In the genomic region with DNA sequence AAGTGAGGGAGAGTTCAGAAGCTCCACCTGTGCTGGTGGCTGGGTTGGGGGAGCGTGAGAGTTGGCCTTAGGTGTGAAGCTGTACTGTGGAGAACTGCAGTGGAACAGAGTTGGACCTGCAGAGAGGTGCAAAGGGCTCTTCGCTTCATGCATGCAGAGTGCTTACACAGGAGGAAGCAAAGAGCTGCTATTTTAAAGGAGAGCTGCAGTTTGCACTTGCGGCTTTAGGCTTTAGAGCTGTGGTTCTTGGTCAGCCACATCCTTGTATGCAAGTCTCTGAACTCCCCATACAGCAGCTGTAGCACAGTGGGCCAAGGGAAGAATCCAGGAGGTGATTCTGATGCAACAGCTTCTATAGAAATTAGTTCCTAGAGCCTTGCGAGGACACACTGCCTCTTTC, we compare ENCODE assay signal across 22 mouse cellular contexts.
DNase-seq lines count a peak whose midpoint lies in the region; ATAC-seq lines count a peak whose summit lies in the region.
"Had no signal": no experiment of that assay in that cellular context is flagged by ENCODE, and none has a peak within 500 bp of the region (broad histone marks: within the 10 kb centered on the region; RNA-seq: fewer than 3 reads in every experiment).

No protein-coding gene starts in this region.

- no peak overlapping the region for H3K27ac ChIP-seq in hindbrain, embryonic 10.5 days
- H3K27ac ChIP-seq: hindbrain, embryonic 13.5 days; limb, embryonic 12.5 days; liver, embryonic 14.5 days; neural tube, embryonic 15.5 days; stomach, embryonic 15.5 days had no signal

- H3K9me3 ChIP-seq in hindbrain, embryonic 10.5 days = no peaks in the 10 kb centered on the region
- H3K9me3 ChIP-seq: hindbrain, embryonic 13.5 days; limb, embryonic 12.5 days; neural tube, embryonic 15.5 days; stomach, embryonic 15.5 days had no signal

- H3K4me1 ChIP-seq in hindbrain, embryonic 10.5 days (replicated peaks) = no peaks in the 10 kb centered on the region
- H3K4me1 ChIP-seq: hindbrain, embryonic 13.5 days; limb, embryonic 12.5 days; neural tube, embryonic 15.5 days; stomach, embryonic 15.5 days had no signal

- ATAC-seq in inflammation-experienced regulatory T-cells, adult 6 months = peak; percentile 36
- ATAC-seq: forebrain, embryonic 14.5 days; intestine, postnatal 0 days; lung, postnatal 0 days had no signal

- no peaks in the 10 kb centered on the region for H3K36me3 ChIP-seq in hindbrain, embryonic 10.5 days
- H3K36me3 ChIP-seq: hindbrain, embryonic 13.5 days; limb, embryonic 12.5 days; neural tube, embryonic 15.5 days; stomach, embryonic 15.5 days had no signal

- peak; percentile 19 to 23 for DNase-seq in spleen, postnatal 36 days (ENCODE audit: low spot score in 2 of 2)
- DNase-seq in spleen, adult 18-20 months = no peak
- DNase-seq in thymus, postnatal 0 days (ENCODE audit: low spot score) = peak; percentile 78
- no peak for DNase-seq in kidney, adult 8-10 months
- DNase-seq in hindbrain, embryonic 10.5 days (ENCODE audit: low spot score) = no peak
- DNase-seq in right cerebral cortex, postnatal 14 days = no peak
- DNase-seq: adrenal gland, postnatal 10 days; cerebellum, adult 11-12 months; cerebellum, postnatal 25 days; heart, adult 18-20 months; kidney, postnatal 25 days; layer of hippocampus, adult 9-11 months had no signal

- 94% methylated on average over 4 of the region's 4 CpGs for WGBS in hindbrain, embryonic 10.5 days

- no peaks in the 10 kb centered on the region for H3K27me3 ChIP-seq in hindbrain, embryonic 10.5 days (ENCODE audit: insufficient read depth, poor library complexity, severe bottlenecking)
- H3K27me3 ChIP-seq: hindbrain, embryonic 13.5 days; limb, embryonic 12.5 days; neural tube, embryonic 15.5 days; stomach, embryonic 15.5 days had no signal

- H3K4me3 ChIP-seq in hindbrain, embryonic 10.5 days = no peak overlapping the region
- H3K4me3 ChIP-seq: erythroblast, embryonic 14.5 days; hindbrain, embryonic 13.5 days; limb, embryonic 12.5 days; neural tube, embryonic 15.5 days; stomach, embryonic 15.5 days had no signal

Comparison
In these comparisons a context has a peak if more than half of its experiments do, and no peak if none do; other contexts are left out.
1. DNase-seq: peak in spleen, postnatal 36 days (2 of 2) and thymus, postnatal 0 days (single experiment); none in spleen, adult 18-20 months (0 of 2), kidney, adult 8-10 months (0 of 2), hindbrain, embryonic 10.5 days (single experiment) and right cerebral cortex, postnatal 14 days (single experiment).